Mouse (Mus musculus) limb, embryonic 15.5 days (tissue): ENCODE measurements around the gene Urod. TPM values are rescaled to one million over a fixed set of nuclear protein-coding genes. Genes with fewer than 3 reads are reported as not detected.
A peak's percentile ranks its signal among the peaks of the same experiment; 100 is the strongest.

ENCODE experiments used
- ATAC-seq: fragments of 200-750 bp; cut with Nextera tagmentation; 2 replicates; pipeline ENCODE4 v1.8.0; 2017; ENCODE audit warnings: low read depth, moderate TSS enrichment; ENCODE audit not compliant: insufficient number of reproducible peaks, low FRiP score, low TSS enrichment
- H3K27ac ChIP-seq: fragments of 300-500 bp; sonication (generic); 2 replicates; pipeline ENCODE4 v1.5.1; 2015; ENCODE audit warnings: moderate library complexity, mild to moderate bottlenecking, inconsistent platforms
- H3K27me3 ChIP-seq: fragments of 300-500 bp; sonication (generic); 2 replicates; pipeline ENCODE4 v1.6.1; 2015; ENCODE audit warnings: inconsistent platforms
- H3K36me3 ChIP-seq: fragments of 300-500 bp; sonication (generic); 2 replicates; pipeline ENCODE4 v1.6.1; 2015; ENCODE audit warnings: inconsistent platforms
- H3K4me1 ChIP-seq: fragments of 300-500 bp; sonication (generic); 2 replicates; pipeline ENCODE4 v1.6.1; 2015; ENCODE audit warnings: inconsistent platforms
- H3K4me2 ChIP-seq: fragments of 300-500 bp; sonication (generic); 2 replicates; pipeline ENCODE4 v1.6.1; 2015; ENCODE audit warnings: mild to moderate bottlenecking, inconsistent platforms
- H3K4me3 ChIP-seq: fragments of 300-500 bp; sonication (generic); 2 replicates; pipeline ENCODE4 v1.5.1; 2015; ENCODE audit warnings: mild to moderate bottlenecking, inconsistent platforms
- H3K9ac ChIP-seq: fragments of 300-500 bp; sonication (generic); 2 replicates; pipeline ENCODE4 v1.6.1; 2015; ENCODE audit warnings: inconsistent platforms
- H3K9me3 ChIP-seq: fragments of 300-500 bp; sonication (generic); 2 replicates; pipeline ENCODE4 v1.6.1; 2016; ENCODE audit warnings: inconsistent platforms
- WGBS: fragments of 180-500 bp; shearing (Covaris S2); methylation state at CpG from one replicate; pipeline ENCODE4 v1.1.7; 2015; 5-methylcytosine and 5-hydroxymethylcytosine counted together
- polyA plus RNA-seq: library from polyadenylated mRNA; unstranded; fragments of >200 nt; fragmentation: Nextera tagmentation; extraction: Ambion mirVana; gene quantifications from 2 replicates; pipeline ENCODE4 v1.2.1, GENCODE M21; 2015

Urod gene
- polyA plus RNA-seq, 1 experiment from 2014 or later: 90.8 TPM

GRCm38 (mm10) chr4:117010231-117010630, 16.0 kb upstream of the Urod start:
- no peak for ATAC-seq

GRCm38 (mm10) chr4:117007058-117007457, 12.8 kb upstream of the Urod start:
- no peak overlapping the region for H3K4me3 ChIP-seq
- H3K9ac ChIP-seq: no peak overlapping the region
- H3K27me3 ChIP-seq: no peaks in the 10 kb centered on the region
- H3K4me1 ChIP-seq: peaks cover 20% of the 10 kb centered on the region
- 59% methylated on average over 3 of the region's 3 CpGs for WGBS
- no peaks in the 10 kb centered on the region for H3K9me3 ChIP-seq
- peak overlapping the region; percentile 54 for H3K27ac ChIP-seq
- no peak for ATAC-seq
- peaks cover 20% of the 10 kb centered on the region; the same call in 1 of the 2 replicates for H3K36me3 ChIP-seq
- H3K4me2 ChIP-seq: no peak overlapping the region

More at GRCm38 (mm10) chr4:117010231-117010630, 16.0 kb upstream of the Urod start:
- Histone ChIP-seq H3K9me3 (no peaks in the 10 kb centered on the region), H3K9ac (no peak overlapping the region), H3K36me3 (no peaks in the 10 kb centered on the region), H3K4me2 (no peak overlapping the region), H3K27ac (no peak overlapping the region), H3K4me3 (no peak overlapping the region), H3K27me3 (no peaks in the 10 kb centered on the region), H3K4me1 (peaks cover 11% of the 10 kb centered on the region; the same call in 1 of the 2 replicates)
- 79% methylated on average over 5 of the region's 5 CpGs for WGBS

- Histone ChIP-seq H3K4me2 (no peak overlapping the region), H3K4me1 (peaks cover 20% of the 10 kb centered on the region), H3K9ac (no peak overlapping the region), H3K27ac (no peak overlapping the region), H3K4me3 (no peak overlapping the region), H3K9me3 (no peaks in the 10 kb centered on the region), H3K27me3 (no peaks in the 10 kb centered on the region), H3K36me3 (peaks cover 30% of the 10 kb centered on the region)
- ATAC-seq: no peak
- 74% methylated on average over 7 of the region's 7 CpGs for WGBS
These were observed 11.6 kb upstream of the Urod start for GRCm38 (mm10) chr4:117005611-117006400.

DNA sequence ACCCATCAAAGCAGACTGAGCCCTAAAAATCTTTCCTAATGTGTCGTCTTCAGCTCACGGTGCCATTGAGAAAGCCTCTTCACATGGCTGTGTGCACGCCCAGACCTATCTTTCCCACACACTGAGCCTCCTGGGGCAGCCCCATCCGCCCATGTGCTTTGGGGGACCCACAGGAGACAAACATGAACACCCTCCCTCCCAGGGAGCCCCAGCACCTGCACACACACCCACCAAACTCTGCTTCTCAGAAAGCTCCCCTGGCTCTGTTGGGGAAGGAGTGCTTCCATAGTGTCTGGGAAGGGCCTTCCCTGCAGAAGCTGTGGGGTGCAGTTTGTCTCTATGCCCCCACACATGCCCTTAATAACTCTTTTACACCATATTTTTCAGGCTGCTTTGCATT, 10.4 kb upstream of the Urod start:
- H3K4me1 ChIP-seq: peaks cover 20% of the 10 kb centered on the region
- no peaks in the 10 kb centered on the region for H3K9me3 ChIP-seq
- H3K4me2 ChIP-seq: no peak overlapping the region
- ATAC-seq: no peak
- H3K27me3 ChIP-seq: no peaks in the 10 kb centered on the region
- WGBS: 84% methylated on average over 4 of the region's 4 CpGs
- peaks cover 41% of the 10 kb centered on the region for H3K36me3 ChIP-seq
- no peak overlapping the region for H3K9ac ChIP-seq
- H3K4me3 ChIP-seq: no peak overlapping the region
- H3K27ac ChIP-seq: no peak overlapping the region

GRCm38 (mm10) chr4:117002543-117003521, 8.6 kb upstream of the Urod start:
- H3K27ac ChIP-seq: no peak overlapping the region
- peaks cover 55% of the 10 kb centered on the region for H3K36me3 ChIP-seq
- H3K4me1 ChIP-seq: peaks cover 20% of the 10 kb centered on the region
- H3K4me3 ChIP-seq: peak overlapping the region; percentile 10; the same call in 1 of the 2 replicates
- 50% methylated on average over 38 of the region's 38 CpGs for WGBS
- no peak overlapping the region; the same call in 1 of the 2 replicates for H3K9ac ChIP-seq
- H3K9me3 ChIP-seq: no peaks in the 10 kb centered on the region
- H3K27me3 ChIP-seq: no peaks in the 10 kb centered on the region
- ATAC-seq: no peak
- H3K4me2 ChIP-seq: peak overlapping the region; percentile 22; the same call in 1 of the 2 replicates

- no peak overlapping the region for H3K27ac ChIP-seq
- no peak for ATAC-seq
- H3K27me3 ChIP-seq: no peaks in the 10 kb centered on the region
- H3K4me1 ChIP-seq: peaks cover 12% of the 10 kb centered on the region
- no peak overlapping the region for H3K4me3 ChIP-seq
- WGBS: 90% methylated on average over 16 of the region's 16 CpGs
- no peak overlapping the region for H3K4me2 ChIP-seq
- H3K9me3 ChIP-seq: no peaks in the 10 kb centered on the region
- H3K9ac ChIP-seq: no peak overlapping the region
- H3K36me3 ChIP-seq: peaks cover 55% of the 10 kb centered on the region
These were observed 7.7 kb upstream of the Urod start for GRCm38 (mm10) chr4:117001957-117002356.

- H3K27me3 ChIP-seq: no peaks in the 10 kb centered on the region
- H3K9ac ChIP-seq: no peak overlapping the region
- no peak overlapping the region for H3K4me2 ChIP-seq
- 93% methylated on average over 17 of the region's 17 CpGs for WGBS
- no peaks in the 10 kb centered on the region for H3K9me3 ChIP-seq
- no peak overlapping the region for H3K4me3 ChIP-seq
- no peak overlapping the region for H3K27ac ChIP-seq
- no peak for ATAC-seq
- peaks cover 54% of the 10 kb centered on the region for H3K36me3 ChIP-seq
- H3K4me1 ChIP-seq: peaks cover 28% of the 10 kb centered on the region
These were observed 5.4 kb upstream of the Urod start for GRCm38 (mm10) chr4:116999513-117000154.

- H3K4me2 ChIP-seq: peak overlapping the region; percentile 98
- H3K27ac ChIP-seq: peak overlapping the region; percentile 74
- WGBS: under 1% methylated on average over 16 of the region's 16 CpGs
- no peaks in the 10 kb centered on the region for H3K27me3 ChIP-seq
- H3K9me3 ChIP-seq: no peaks in the 10 kb centered on the region
- H3K4me3 ChIP-seq: peak overlapping the region; percentile 85
- peaks cover 32% of the 10 kb centered on the region for H3K36me3 ChIP-seq
- H3K4me1 ChIP-seq: peaks cover 31% of the 10 kb centered on the region
- peak overlapping the region; percentile 72 for H3K9ac ChIP-seq
- no peak for ATAC-seq
These were observed 1.6 kb upstream of the Urod start for GRCm38 (mm10) chr4:116995798-116996135.

DNA sequence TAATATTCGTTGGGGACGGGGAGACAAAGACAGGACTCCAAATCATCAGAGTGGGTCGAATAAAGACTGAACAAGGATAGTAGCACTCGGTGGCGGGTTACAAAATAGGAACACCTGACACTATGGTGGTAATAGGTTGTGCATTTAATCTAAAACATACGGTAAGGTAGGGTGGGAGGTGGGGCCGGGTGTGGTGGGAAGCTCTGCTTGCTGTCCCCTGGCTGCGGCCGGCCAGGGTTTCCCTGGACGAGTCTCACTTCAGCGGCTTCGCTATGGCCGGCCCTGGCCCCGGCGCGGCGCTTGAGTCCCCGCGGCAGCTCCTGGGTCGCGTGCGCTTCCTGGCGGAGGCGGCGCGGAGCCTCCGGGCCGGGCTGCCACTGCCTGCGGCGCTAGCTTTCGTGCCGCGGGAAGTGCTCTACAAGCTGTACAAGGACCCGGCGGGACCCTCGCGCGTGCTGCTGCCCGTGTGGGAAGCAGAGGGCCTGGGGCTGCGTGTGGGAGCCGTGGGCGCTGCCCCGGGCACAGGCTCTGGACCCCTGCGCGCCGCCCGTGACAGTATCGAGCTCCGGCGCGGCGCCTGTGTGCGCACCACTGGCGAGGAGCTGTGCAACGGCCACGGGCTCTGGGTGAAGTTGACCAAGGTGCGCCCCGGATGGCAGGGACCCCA, 1.1 kb upstream of the Urod start, which contains the start of gene Hectd3:
Gene Hectd3 (plus strand): TSS at position 187 of the 667 bp plus-strand sequence.
- H3K9ac ChIP-seq: peak within 1 kb of the TSS; percentile 72
- peak within 1 kb of the TSS; percentile 85 for H3K4me3 ChIP-seq
- H3K4me2 ChIP-seq: peak within 1 kb of the TSS; percentile 98
- H3K9me3 ChIP-seq: no peaks in the 10 kb centered on the region
- ATAC-seq: peak; percentile 48; the same call in 1 of the 2 replicates
- H3K4me1 ChIP-seq: peaks cover 31% of the 10 kb centered on the region
- H3K27me3 ChIP-seq: no peaks in the 10 kb centered on the region
- H3K27ac ChIP-seq: peak within 1 kb of the TSS; percentile 74
- H3K36me3 ChIP-seq: peaks cover 30% of the 10 kb centered on the region
- under 1% methylated on average over 58 of the region's 58 CpGs for WGBS

DNA sequence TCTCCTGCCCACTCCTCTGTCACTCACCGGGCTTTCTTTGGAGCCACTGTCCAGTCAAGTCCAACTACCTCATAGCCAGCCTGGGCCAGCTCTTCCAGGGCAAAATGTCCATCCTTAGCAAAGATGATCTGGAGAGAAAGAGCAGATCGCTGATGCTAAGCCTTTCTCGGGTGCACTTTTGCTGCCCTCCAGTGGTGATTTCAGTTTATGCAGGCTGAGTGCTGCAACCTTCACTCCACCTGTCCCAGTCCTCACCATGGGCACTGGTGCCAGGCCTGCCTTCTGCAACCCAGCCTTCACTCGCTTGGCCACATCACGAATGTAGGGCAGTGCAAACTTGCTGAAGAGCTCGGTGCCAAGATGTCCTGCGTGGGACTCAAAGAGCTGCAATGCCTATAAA, 2.8 kb downstream of the Urod start:
- no peak overlapping the region for H3K27ac ChIP-seq

DNA sequence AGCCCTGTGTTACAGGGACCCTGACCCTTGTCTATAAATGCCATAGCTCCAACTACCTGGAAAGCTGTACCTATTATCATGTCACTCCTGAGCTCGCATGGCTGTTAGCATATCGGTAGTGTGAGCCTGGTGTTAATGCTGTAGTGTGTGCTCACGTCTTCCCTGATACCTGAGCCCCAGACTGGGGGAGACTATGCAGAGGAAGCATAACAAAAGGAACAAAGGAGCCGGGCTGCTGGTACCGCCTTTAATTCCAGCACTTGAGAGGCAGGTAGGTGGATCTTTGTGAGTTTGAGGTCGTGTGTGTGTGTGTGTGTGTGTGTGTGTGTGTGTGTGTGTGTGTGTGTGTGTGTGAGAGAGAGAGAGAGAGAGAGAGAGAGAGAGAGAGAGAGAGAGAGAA, 4.5 kb downstream of the Urod start:
- WGBS: 75% methylated on average over 6 of the region's 6 CpGs
- Histone ChIP-seq H3K27me3 (no peaks in the 10 kb centered on the region), H3K4me2 (no peak overlapping the region), H3K4me3 (no peak overlapping the region), H3K27ac (no peak overlapping the region), H3K9me3 (no peaks in the 10 kb centered on the region), H3K36me3 (peaks cover 23% of the 10 kb centered on the region), H3K9ac (no peak overlapping the region), H3K4me1 (peaks cover 17% of the 10 kb centered on the region)
- no peak for ATAC-seq

More for the DNA sequence above, 2.8 kb downstream of the Urod start:
- 14% methylated on average over 7 of the region's 7 CpGs for WGBS
- H3K36me3 ChIP-seq: peaks cover 23% of the 10 kb centered on the region
- H3K4me2 ChIP-seq: no peak overlapping the region
- H3K27me3 ChIP-seq: no peaks in the 10 kb centered on the region
- peaks cover 30% of the 10 kb centered on the region for H3K4me1 ChIP-seq
- no peak overlapping the region for H3K4me3 ChIP-seq
- ATAC-seq: no peak
- no peaks in the 10 kb centered on the region for H3K9me3 ChIP-seq
- no peak overlapping the region for H3K9ac ChIP-seq
